ENCODE assay signal across 10 mouse cellular contexts in genomic region chr7:81554369-81554768, GRCm38 (mm10). TPM values are rescaled to one million over a fixed set of nuclear protein-coding genes. Genes with fewer than 3 reads are reported as not detected.
A peak's percentile ranks its signal among the peaks of the same experiment; 100 is the strongest.
DNase-seq lines count a peak whose midpoint lies in the region; ATAC-seq lines count a peak whose summit lies in the region.
"Had no signal": no experiment of that assay in that cellular context is flagged by ENCODE, and none has a peak within 500 bp of the region (broad histone marks: within the 10 kb centered on the region; RNA-seq: fewer than 3 reads in every experiment).

No protein-coding gene starts in this region.

- intact Hi-C loops in left cerebral cortex, postnatal 4 days (cut with DNase I) = no loop called here

- DNase-seq in adrenal gland, postnatal 36 days = peak; percentile 40 to 41
- DNase-seq in adrenal gland, adult 18-20 months (ENCODE audit: low spot score in 2 of 2) = no peak
- DNase-seq in left cerebral cortex, postnatal 4 days = peak; percentile 61
- DNase-seq in left cerebral cortex, adult 9 months (ENCODE audit: low spot score in 2 of 2) = no peak
- DNase-seq in c-Kit-positive CD71-positive TER-119-positive erythroid progenitor cells, embryonic 14.5 days (ENCODE audit: low spot score) = peak; percentile 50
- peak; percentile 61 for DNase-seq in lung, postnatal 36 days
- DNase-seq in right cerebral cortex, postnatal 10 days (ENCODE audit: low spot score in 2 of 2) = no peak

- no peak for ATAC-seq in inflammation-experienced regulatory T-cells, adult 6 months

RNA-seq across cellular contexts. Expression of gene Fsd2, which starts 12.4 kb away (rescaled TPM):
- total RNA-seq in adrenal gland, postnatal 36 days (2021) = 1 to 10 TPM in 1 of 2 experiments, under 1 TPM in 1; 0.95 to 1.3 TPM
- 1 to 10 TPM in 1 of 2 experiments, under 1 TPM in 1; 0.66 to 6.2 TPM for total RNA-seq in adrenal gland, adult 18-20 months (2021)
- total RNA-seq in left cerebral cortex, postnatal 4 days (2021) = under 1 TPM in 1 of 2 experiments, not detected in 1; 0.08 TPM
- 1 to 10 TPM; 2.5 to 5.3 (median 3.2) TPM for polyA plus RNA-seq in inflammation-experienced regulatory T-cells, adult 6 months (2017; shearing (Covaris generic))

RNA-seq across cellular contexts. Expression of gene Whamm, which starts 16.7 kb away (rescaled TPM):
- 10 to 100 TPM; 20.4 to 21.2 TPM for total RNA-seq in adrenal gland, postnatal 36 days (2021)
- total RNA-seq in adrenal gland, adult 18-20 months (2021) = 10 to 100 TPM; 18.9 to 20.1 TPM
- total RNA-seq in left cerebral cortex, postnatal 4 days (2021) = 10 to 100 TPM; 14.5 to 15.9 TPM
- polyA plus RNA-seq in inflammation-experienced regulatory T-cells, adult 6 months (2017; shearing (Covaris generic)) = 1 to 10 TPM; 3.4 to 8.1 (median 5.2) TPM

RNA-seq across cellular contexts. Expression of gene BC048679, which starts 56.3 kb away (rescaled TPM):
- not detected for total RNA-seq in adrenal gland, postnatal 36 days (2021)
- not detected for total RNA-seq in adrenal gland, adult 18-20 months (2021)
- not detected for total RNA-seq in left cerebral cortex, postnatal 4 days (2021)
- not detected for polyA plus RNA-seq in inflammation-experienced regulatory T-cells, adult 6 months (2017; shearing (Covaris generic))
- polyA plus RNA-seq: heart, embryonic 16.5 days; myocyte had no signal

Comparison
In these comparisons a context has a peak if more than half of its experiments do, and no peak if none do; other contexts are left out.
1. DNase-seq: peak in adrenal gland, postnatal 36 days (2 of 2), left cerebral cortex, postnatal 4 days (single experiment), c-Kit-positive CD71-positive TER-119-positive erythroid progenitor cells, embryonic 14.5 days (single experiment) and lung, postnatal 36 days (single experiment); none in adrenal gland, adult 18-20 months (0 of 2), left cerebral cortex, adult 9 months (0 of 2) and right cerebral cortex, postnatal 10 days (0 of 2).